Mouse (Mus musculus) brain, embryonic 14.5 days (tissue): ENCODE data around the gene Gli2.

Experiments
- CTCF ChIP-seq: fragments of 200-500 bp; IDR thresholded peaks from 2 replicates; pipeline ENCODE4 v1.5.1; 2012; ENCODE audit warnings: inconsistent platforms, mild to moderate bottlenecking, moderate library complexity, borderline replicate concordance; ENCODE audit not compliant: insufficient read depth, insufficient read length; ENCODE audit errors: extremely low read depth
- POLR2A ChIP-seq: fragments of 200-500 bp; IDR thresholded peaks from 2 replicates; pipeline ENCODE4 v1.6.1; 2012; ENCODE audit warnings: mild to moderate bottlenecking, inconsistent platforms, borderline replicate concordance; ENCODE audit not compliant: poor library complexity, insufficient read depth, insufficient read length, severe bottlenecking; ENCODE audit errors: extremely low read depth

- TF ChIP-seq CTCF = no peak
- TF ChIP-seq POLR2A = no peak
Measured at GRCm38 (mm10) chr1:119020092-119020491, 33.3 kb downstream of the Gli2 start.
